Mouse (Mus musculus) midbrain, embryonic 11.5 days (tissue): Measurements from ENCODE around the gene Cln3. TPM values are rescaled to one million over a fixed set of nuclear protein-coding genes. Genes with fewer than 3 reads are reported as not detected.
A peak's percentile ranks its signal among the peaks of the same experiment; 100 is the strongest.

Experiments used
- ATAC-seq: fragments of 200-750 bp; cut with Nextera tagmentation; 2 replicates; pipeline ENCODE4 v1.8.0; 2017; ENCODE audit warnings: moderate TSS enrichment, moderate library complexity; ENCODE audit not compliant: low FRiP score
- DNase-seq: peaks from one replicate; pipeline ENCODE4 v3.0.0; 2015; ENCODE audit warnings: low spot score; ENCODE audit errors: missing footprints
- H3K27ac ChIP-seq: fragments of 300-500 bp; sonication (generic); 2 replicates; pipeline ENCODE4 v1.5.1; 2014; ENCODE audit warnings: low read depth, low read length
- H3K27me3 ChIP-seq: fragments of 300-500 bp; sonication (generic); 2 replicates; pipeline ENCODE4 v1.6.1; 2014; ENCODE audit warnings: mild to moderate bottlenecking, low read length, moderate library complexity, mixed read lengths; ENCODE audit not compliant: control insufficient read depth, insufficient read depth
- H3K36me3 ChIP-seq: fragments of 300-500 bp; sonication (generic); 2 replicates; pipeline ENCODE4 v1.6.1; 2014; ENCODE audit warnings: mild to moderate bottlenecking, low read length, moderate library complexity, mixed read lengths; ENCODE audit not compliant: control insufficient read depth, insufficient read depth
- H3K4me1 ChIP-seq: fragments of 300-500 bp; sonication (generic); 2 replicates; pipeline ENCODE4 v1.6.1; 2014; ENCODE audit warnings: low read length; ENCODE audit not compliant: control insufficient read depth, insufficient read depth
- H3K4me2 ChIP-seq: fragments of 300-500 bp; sonication (generic); 2 replicates; pipeline ENCODE4 v1.6.1; 2014; ENCODE audit warnings: mild to moderate bottlenecking, moderate library complexity
- H3K4me3 ChIP-seq: fragments of 300-500 bp; sonication (generic); 2 replicates; pipeline ENCODE4 v1.5.1; 2014; ENCODE audit warnings: low read depth, low read length
- H3K9ac ChIP-seq: fragments of 300-500 bp; sonication (generic); 2 replicates; pipeline ENCODE4 v1.6.1; 2014; ENCODE audit warnings: low read length
- H3K9me3 ChIP-seq: fragments of 300-500 bp; sonication (generic); 2 replicates; pipeline ENCODE4 v1.6.1; 2016; ENCODE audit warnings: low read length; ENCODE audit not compliant: control insufficient read depth
- WGBS: fragments of 180-500 bp; shearing (Covaris S2); extraction: QIAGEN DNeasy Blood & Tissue Kit; methylation state at CpG from one replicate; pipeline ENCODE4 v1.1.7; 2014; 5-methylcytosine and 5-hydroxymethylcytosine counted together
- polyA plus RNA-seq: library from polyadenylated mRNA; unstranded; fragments of >200 nt; fragmentation: Nextera tagmentation; extraction: Ambion mirVana; gene quantifications from 2 replicates; pipeline ENCODE4 v1.2.1, GENCODE M21; 2014

The Cln3 gene
- polyA plus RNA-seq, 1 experiment from 2014 or later, result 22.4 TPM

DNA sequence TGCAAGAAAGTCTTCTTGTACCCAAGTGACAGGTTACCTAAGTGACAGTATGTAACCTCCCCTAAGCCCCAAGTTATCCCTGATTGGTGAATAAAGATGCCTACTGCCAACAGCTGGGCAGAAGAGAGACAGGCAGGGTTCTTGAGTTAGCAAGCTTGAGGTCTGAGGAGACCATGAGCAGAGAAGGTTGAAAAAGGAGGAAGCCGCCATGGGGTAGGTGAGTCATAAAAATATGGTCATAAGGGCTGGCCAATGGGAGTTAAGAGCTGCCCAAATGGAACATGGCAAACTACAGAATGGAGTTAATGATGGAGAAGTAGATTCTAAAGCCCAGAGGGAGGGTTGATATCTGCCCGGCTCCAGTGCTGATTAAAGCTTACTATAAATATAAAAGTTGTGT, 40.0 kb downstream of the Cln3 start:
- ATAC-seq, result no peak
- Histone ChIP-seq H3K36me3 (peaks cover 23% of the 10 kb centered on the region), H3K27ac (no peak overlapping the region), H3K4me2 (no peak overlapping the region), H3K4me1 (no peaks in the 10 kb centered on the region), H3K27me3 (no peaks in the 10 kb centered on the region), H3K9me3 (no peaks in the 10 kb centered on the region), H3K9ac (no peak overlapping the region), H3K4me3 (no peak overlapping the region)
- WGBS, result 92% methylated on average over 2 of the region's 2 CpGs
- DNase-seq, result no peak

DNA sequence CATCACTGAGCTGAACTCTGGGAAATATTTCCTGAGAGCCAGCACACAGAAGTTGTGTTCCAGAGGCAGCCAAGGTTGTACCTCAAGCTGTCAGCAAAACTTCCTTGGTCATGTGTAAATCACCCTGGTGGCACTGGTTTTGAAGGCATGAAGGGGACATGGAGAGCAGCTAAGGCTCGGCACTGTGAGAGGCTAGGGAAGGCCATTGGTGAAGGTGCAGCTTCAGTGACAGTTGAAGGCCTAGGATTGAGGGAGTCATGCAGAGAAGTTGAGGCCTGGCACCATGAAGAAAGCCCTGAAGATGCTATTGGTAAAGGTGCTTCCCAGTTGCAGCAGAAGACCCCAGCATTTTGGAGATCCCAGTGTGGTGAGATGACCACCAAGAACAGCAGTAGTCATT, 44.0 kb downstream of the Cln3 start:
- Histone ChIP-seq H3K27me3 (peaks cover 5% of the 10 kb centered on the region), H3K9ac (no peak overlapping the region), H3K36me3 (peaks cover 7% of the 10 kb centered on the region), H3K4me2 (no peak overlapping the region), H3K4me1 (no peaks in the 10 kb centered on the region), H3K27ac (no peak overlapping the region), H3K4me3 (no peak overlapping the region), H3K9me3 (no peaks in the 10 kb centered on the region)
- no peak for ATAC-seq
- no peak for DNase-seq
- WGBS, result 74% methylated on average over 1 of the region's 1 CpGs

DNA sequence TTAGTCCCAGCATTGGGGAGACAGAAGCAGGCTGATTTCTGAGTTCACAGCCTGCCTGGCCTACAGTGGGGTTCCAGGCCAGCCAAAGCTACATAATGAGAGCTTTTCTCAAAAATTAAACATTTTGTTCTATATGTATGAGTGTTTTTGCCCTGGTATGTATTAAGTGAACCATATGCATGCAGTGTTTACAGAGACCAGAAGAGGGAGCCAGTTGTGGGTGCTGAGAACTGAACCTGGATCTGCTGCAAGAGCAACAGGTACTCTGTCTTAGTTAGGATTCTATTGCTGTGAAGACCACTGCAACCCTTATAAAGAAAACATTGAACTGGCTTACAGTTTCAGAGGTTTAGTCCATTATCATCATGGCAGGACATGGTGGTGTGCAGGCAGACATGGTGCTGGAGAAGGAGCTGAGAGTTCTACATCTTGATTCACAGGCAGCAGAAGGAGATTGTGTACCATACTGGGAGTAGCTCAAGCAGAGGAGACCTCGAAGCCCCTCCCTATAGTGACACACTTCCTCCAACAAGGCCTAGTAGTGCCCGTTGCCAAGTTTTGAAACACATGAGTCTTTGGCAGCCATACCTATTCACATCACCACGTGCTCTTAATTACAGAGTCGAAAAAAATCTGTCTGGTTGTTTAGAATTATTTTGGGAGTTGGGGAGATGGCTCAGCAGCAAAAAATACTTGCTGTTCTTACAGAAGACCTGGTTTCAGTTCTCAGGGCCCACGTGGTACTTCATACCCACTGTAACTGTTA, 47.6 kb downstream of the Cln3 start:
- WGBS, result 80% methylated on average over 5 of the region's 5 CpGs
- Histone ChIP-seq H3K27ac (no peak overlapping the region), H3K27me3 (peaks cover 17% of the 10 kb centered on the region), H3K9me3 (no peaks in the 10 kb centered on the region), H3K36me3 (no peaks in the 10 kb centered on the region), H3K4me3 (no peak overlapping the region), H3K9ac (no peak overlapping the region), H3K4me2 (no peak overlapping the region), H3K4me1 (peaks cover 3% of the 10 kb centered on the region; the same call in 1 of the 2 replicates)
- DNase-seq (peak; percentile 91), ATAC-seq (no peak)

DNA sequence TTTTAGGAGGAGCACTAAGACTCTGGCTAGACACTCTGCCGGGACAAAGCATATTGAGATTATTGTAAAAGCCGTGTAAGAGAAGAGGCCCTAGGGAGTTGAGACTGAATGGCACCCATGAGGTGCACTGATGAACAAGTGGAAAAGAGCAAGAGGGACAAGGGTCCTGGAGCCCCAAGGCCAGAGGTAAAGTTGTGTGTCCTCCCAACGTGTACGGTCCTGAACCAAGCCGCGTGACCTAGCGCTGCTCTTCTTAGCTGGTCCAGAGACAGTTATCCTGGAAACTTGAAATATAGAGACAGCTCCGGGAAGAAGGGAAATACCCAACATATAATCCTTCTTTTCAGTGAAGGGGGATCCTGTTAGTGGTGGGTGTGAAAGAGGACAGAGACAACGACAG, 49.2 kb downstream of the Cln3 start:
- Histone ChIP-seq H3K36me3 (no peaks in the 10 kb centered on the region), H3K27ac (no peak overlapping the region), H3K9ac (peak overlapping the region; percentile 72; the same call in 1 of the 2 replicates), H3K4me3 (peak overlapping the region; percentile 43), H3K27me3 (peaks cover 17% of the 10 kb centered on the region), H3K9me3 (no peaks in the 10 kb centered on the region), H3K4me2 (peak overlapping the region; percentile 83), H3K4me1 (peaks cover 3% of the 10 kb centered on the region; the same call in 1 of the 2 replicates)
- DNase-seq, result peak; percentile 90
- no peak for ATAC-seq
- WGBS, result 47% methylated on average over 9 of the region's 9 CpGs

DNA sequence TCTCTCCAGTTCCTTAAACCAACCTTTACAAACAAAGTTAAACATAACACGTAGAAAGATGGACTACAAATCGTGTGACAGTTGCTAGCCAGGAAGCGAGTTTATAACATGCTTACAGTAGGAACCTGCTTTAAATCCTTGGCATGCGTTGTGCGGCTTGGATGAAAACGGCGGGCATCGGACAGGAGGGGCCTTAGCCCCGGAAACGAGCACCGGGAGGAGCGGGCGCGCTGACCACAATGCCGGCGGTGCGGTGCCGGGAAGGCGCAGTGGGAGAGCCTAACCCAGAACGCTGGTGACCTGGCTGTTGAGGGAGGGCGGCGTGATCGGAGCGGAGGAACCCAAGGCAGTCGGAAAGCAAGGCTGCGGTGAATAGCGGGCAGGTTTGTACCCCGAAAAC, 49.9 kb downstream of the Cln3 start:
- ATAC-seq (no peak), DNase-seq (peak; percentile 94)
- WGBS, result 3% methylated on average over 28 of the region's 28 CpGs
- peaks cover 17% of the 10 kb centered on the region for H3K27me3 ChIP-seq
- no peaks in the 10 kb centered on the region for H3K9me3 ChIP-seq
- H3K4me2 ChIP-seq, result peak overlapping the region; percentile 83
- peak overlapping the region; percentile 43 for H3K4me3 ChIP-seq
- H3K4me1 ChIP-seq, result peaks cover 3% of the 10 kb centered on the region; the same call in 1 of the 2 replicates
- H3K27ac ChIP-seq, result no peak overlapping the region
- H3K9ac ChIP-seq, result peak overlapping the region; percentile 72
- H3K36me3 ChIP-seq, result no peaks in the 10 kb centered on the region

DNA sequence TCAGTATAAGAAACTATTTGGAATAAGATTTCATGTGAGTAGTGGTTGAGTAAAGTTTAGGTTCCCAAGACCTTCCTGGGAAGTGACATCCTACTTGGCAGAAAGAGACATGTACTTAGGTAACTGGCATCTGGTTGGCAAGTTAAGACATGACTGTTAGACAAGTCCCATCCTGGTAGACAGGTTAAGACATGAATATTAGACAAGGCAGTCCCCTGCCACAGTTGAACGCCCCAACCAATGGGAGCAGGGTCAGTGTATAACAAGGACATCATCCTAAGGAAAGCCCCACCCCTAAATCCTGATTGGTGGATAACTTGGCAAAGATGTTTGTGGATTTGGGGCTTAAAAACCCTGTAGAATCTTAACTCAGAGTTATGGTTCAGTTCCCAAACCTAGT, 52.2 kb downstream of the Cln3 start:
- Histone ChIP-seq H3K4me1 (peaks cover 3% of the 10 kb centered on the region; the same call in 1 of the 2 replicates), H3K27ac (no peak overlapping the region), H3K36me3 (no peaks in the 10 kb centered on the region), H3K4me3 (no peak overlapping the region), H3K9me3 (no peaks in the 10 kb centered on the region), H3K9ac (no peak overlapping the region), H3K27me3 (peaks cover 17% of the 10 kb centered on the region), H3K4me2 (no peak overlapping the region)
- ATAC-seq (no peak), DNase-seq (no peak)
- WGBS, result 76% methylated on average over 1 of the region's 1 CpGs

DNA sequence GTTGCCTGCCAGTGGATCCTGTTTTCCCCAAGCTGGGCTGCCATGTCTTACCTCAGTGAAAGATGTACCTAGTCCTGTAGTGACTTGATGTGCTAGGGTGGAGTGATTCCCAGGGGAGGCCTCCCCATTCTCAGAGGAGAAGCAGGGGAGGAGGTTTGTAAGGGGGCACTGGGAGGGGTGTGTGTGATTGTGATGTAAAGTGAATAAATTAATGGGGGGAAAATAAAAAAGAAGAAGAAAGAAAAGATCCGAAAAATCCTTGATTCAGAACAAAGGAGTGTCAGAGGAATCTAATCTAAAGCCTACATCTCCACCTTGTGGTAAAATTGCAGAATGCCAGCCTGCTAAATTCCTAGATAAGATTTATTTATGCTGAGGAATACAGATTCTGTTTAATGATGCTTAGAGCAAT, 57.4 kb downstream of the Cln3 start:
- 0 out of 2 replicates have a peak, but pooled peaks have one; percentile 30 for ATAC-seq
- Histone ChIP-seq H3K4me1 (no peaks in the 10 kb centered on the region), H3K9ac (peak overlapping the region; percentile 64; the same call in 1 of the 2 replicates), H3K9me3 (no peaks in the 10 kb centered on the region), H3K36me3 (no peaks in the 10 kb centered on the region), H3K27me3 (no peaks in the 10 kb centered on the region), H3K4me2 (no peak overlapping the region), H3K4me3 (no peak overlapping the region), H3K27ac (no peak overlapping the region)
- WGBS, result 10% methylated on average over 1 of the region's 1 CpGs
- DNase-seq, result peak; percentile 93

DNA sequence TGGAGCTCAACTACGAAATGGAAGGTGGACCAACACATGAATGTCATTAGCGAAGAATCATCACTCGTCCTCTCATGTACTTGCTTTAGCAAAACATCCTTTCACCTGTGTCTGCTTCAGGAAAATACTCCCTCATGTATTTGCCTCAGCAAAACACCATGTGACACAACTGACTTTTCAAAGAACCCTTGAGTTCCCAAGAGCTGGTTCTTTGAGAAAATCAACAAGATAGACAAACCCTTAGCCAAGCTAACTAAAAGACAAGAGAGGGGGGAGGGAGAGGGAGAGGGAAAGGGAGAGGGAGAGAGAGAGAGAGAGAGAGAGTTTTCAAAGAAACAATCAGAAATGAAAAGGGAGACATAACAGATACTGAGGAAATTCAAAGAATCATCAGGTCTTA, 62.3 kb downstream of the Cln3 start:
- Histone ChIP-seq H3K4me3 (no peak overlapping the region), H3K4me1 (no peaks in the 10 kb centered on the region), H3K27me3 (no peaks in the 10 kb centered on the region), H3K9ac (no peak overlapping the region), H3K36me3 (no peaks in the 10 kb centered on the region), H3K9me3 (no peaks in the 10 kb centered on the region), H3K4me2 (no peak overlapping the region), H3K27ac (no peak overlapping the region)
- ATAC-seq (no peak), DNase-seq (no peak)
- WGBS, result 88% methylated on average over 3 of the region's 3 CpGs
